Mouse (Mus musculus) MEL (cell line): ENCODE measurements at regions not wholly inside any gene's neighbourhood (a gene's known extent, or its start where the extent isn't known, plus 50 kb on each side); places are given as distances from the start of the nearest gene placed in this dataset.

Experiments
- DNase-seq: peaks from one replicate; pipeline ENCODE4 v3.0.0; 2011; ENCODE audit warnings: low read depth, low spot score
- H3K27ac ChIP-seq: 2 replicates; pipeline ENCODE4 v1.5.1; 2012; ENCODE audit warnings: low read depth, mild to moderate bottlenecking, control low read depth, low read length, moderate library complexity; ENCODE audit not compliant: control insufficient read depth
- H3K27me3 ChIP-seq, 2 experiments: fragments of 150-350 bp in 1 of 2; sonication (generic) in 1 of 2; 2 replicates each; pipeline ENCODE4 v1.6.1; 2012; ENCODE audit warnings: low read length in 2 of 2, mild to moderate bottlenecking in 2 of 2, improper control_type of control experiment in 1 of 2, moderate library complexity in 1 of 2; ENCODE audit not compliant: insufficient read depth in 2 of 2, control insufficient read depth in 1 of 2
- H3K36me3 ChIP-seq, 2 experiments: 2 replicates each; pipeline ENCODE4 v1.6.1; 2012 to 2014; ENCODE audit warnings: low read length in 2 of 2, improper control_type of control experiment in 1 of 2, inconsistent platforms in 1 of 2, mild to moderate bottlenecking in 1 of 2; ENCODE audit not compliant: insufficient read depth in 2 of 2, control insufficient read depth in 1 of 2
- H3K4me1 ChIP-seq, 2 experiments: fragments of 150-350 bp in 1 of 2; sonication (generic) in 1 of 2; 2 replicates each; pipeline ENCODE4 v1.6.1; 2012; ENCODE audit warnings: low read length in 2 of 2, improper control_type of control experiment in 1 of 2, mild to moderate bottlenecking in 1 of 2; ENCODE audit not compliant: insufficient read depth in 2 of 2, control insufficient read depth in 1 of 2
- H3K4me3 ChIP-seq, 2 experiments: fragments of 150-350 bp in 1 of 2; sonication (generic) in 1 of 2; 2 replicates each; pipeline ENCODE4 v1.5.1; 2012; ENCODE audit warnings: low read depth in 2 of 2, low read length in 2 of 2, mild to moderate bottlenecking in 2 of 2, moderate library complexity in 2 of 2, control low read depth in 1 of 2, improper control_type of control experiment in 1 of 2; ENCODE audit not compliant: control insufficient read depth in 1 of 2, insufficient read depth in 1 of 2
- H3K79me2 ChIP-seq: 2 replicates; pipeline ENCODE4 v1.6.1; 2012; ENCODE audit warnings: mild to moderate bottlenecking, low read length, moderate library complexity; ENCODE audit not compliant: control insufficient read depth, poor library complexity, insufficient read depth
- H3K9ac ChIP-seq: 2 replicates; pipeline ENCODE4 v1.6.1; 2012; ENCODE audit warnings: low read depth, mild to moderate bottlenecking, control low read depth, low read length, moderate library complexity; ENCODE audit not compliant: control insufficient read depth, poor library complexity, severe bottlenecking
- H3K9me3 ChIP-seq: fragments of 150-350 bp; sonication (generic); replicated peaks from 2 replicates; pipeline ENCODE4 v1.6.1; 2012; ENCODE audit warnings: mild to moderate bottlenecking, low read length, improper control_type of control experiment, moderate library complexity; ENCODE audit not compliant: insufficient read depth
- CHD1 ChIP-seq: IDR thresholded peaks from 2 replicates; pipeline ENCODE4 v1.6.1; 2012; ENCODE audit warnings: low read depth, mild to moderate bottlenecking, inconsistent platforms, low read length, improper control_type of control experiment
- ELF1 ChIP-seq: IDR thresholded peaks from 2 replicates; pipeline ENCODE4 v1.6.1; 2014; ENCODE audit warnings: low read depth, mild to moderate bottlenecking, inconsistent platforms, low read length, improper control_type of control experiment, moderate library complexity
- ETS1 ChIP-seq: IDR thresholded peaks from 2 replicates; pipeline ENCODE4 v1.6.1; 2012; ENCODE audit warnings: low read depth, mild to moderate bottlenecking, inconsistent platforms, low read length, improper control_type of control experiment, moderate library complexity
- GABPA ChIP-seq: IDR thresholded peaks from 2 replicates; pipeline ENCODE4 v1.6.1; 2012; ENCODE audit warnings: low read depth, mild to moderate bottlenecking, inconsistent platforms, low read length, improper control_type of control experiment, moderate library complexity
- GATA1 ChIP-seq: IDR thresholded peaks from 2 replicates; pipeline ENCODE4 v1.6.1; 2011; ENCODE audit warnings: low read depth, low read length, improper control_type of control experiment
- HCFC1 ChIP-seq: IDR thresholded peaks from 2 replicates; pipeline ENCODE4 v1.6.1; 2012; ENCODE audit warnings: low read depth, mild to moderate bottlenecking, inconsistent platforms, low read length, improper control_type of control experiment, moderate library complexity
- JUND ChIP-seq: IDR thresholded peaks from 2 replicates; pipeline ENCODE4 v1.6.1; 2011; ENCODE audit warnings: low read depth, mild to moderate bottlenecking, improper control_type of control experiment, low read length
- MAFK ChIP-seq: IDR thresholded peaks from 2 replicates; pipeline ENCODE4 v1.6.1; 2011; ENCODE audit warnings: low read depth, mild to moderate bottlenecking, low read length, improper control_type of control experiment, borderline replicate concordance
- MAX ChIP-seq: IDR thresholded peaks from 2 replicates; pipeline ENCODE4 v1.6.1; 2011; ENCODE audit warnings: low read length, improper control_type of control experiment
- MAZ ChIP-seq: IDR thresholded peaks from 2 replicates; pipeline ENCODE4 v1.6.1; 2012; ENCODE audit warnings: low read depth, mild to moderate bottlenecking, inconsistent platforms, low read length, improper control_type of control experiment
- MEF2A ChIP-seq: IDR thresholded peaks from 2 replicates; pipeline ENCODE4 v1.6.1; 2014; ENCODE audit warnings: low read depth, mild to moderate bottlenecking, inconsistent platforms, low read length, improper control_type of control experiment; ENCODE audit not compliant: poor library complexity, insufficient replicate concordance, severe bottlenecking; ENCODE audit errors: extremely low read depth
- MYB ChIP-seq: IDR thresholded peaks from 2 replicates; pipeline ENCODE4 v1.6.1; 2011; ENCODE audit warnings: mild to moderate bottlenecking, low read depth, low read length, improper control_type of control experiment
- MYC ChIP-seq: IDR thresholded peaks from 2 replicates; pipeline ENCODE4 v1.6.1; 2011; ENCODE audit warnings: low read depth, mild to moderate bottlenecking, low read length, improper control_type of control experiment, moderate library complexity
- NRF1 ChIP-seq: IDR thresholded peaks from 2 replicates; pipeline ENCODE4 v1.6.1; 2014; ENCODE audit warnings: low read depth, mild to moderate bottlenecking, inconsistent platforms, low read length, improper control_type of control experiment, moderate library complexity; ENCODE audit not compliant: poor library complexity, insufficient read depth, severe bottlenecking
- POLR2A ChIP-seq, 2 experiments: IDR thresholded peaks; 2 replicates each; pipeline ENCODE4 v1.6.1; 2011 to 2012; ENCODE audit warnings: low read length in 2 of 2, mild to moderate bottlenecking in 2 of 2, control low read depth in 1 of 2, improper control_type of control experiment in 1 of 2, low read depth in 1 of 2, moderate library complexity in 1 of 2; ENCODE audit not compliant: control insufficient read depth in 1 of 2, insufficient read depth in 1 of 2, poor library complexity in 1 of 2
- POLR2AphosphoS2 ChIP-seq: IDR thresholded peaks from 2 replicates; pipeline ENCODE4 v1.6.1; 2011; ENCODE audit warnings: low read length, improper control_type of control experiment
- POLR2AphosphoS5 ChIP-seq: IDR thresholded peaks from 2 replicates; pipeline ENCODE4 v1.6.1; 2012; ENCODE audit warnings: low read depth, borderline replicate concordance, mild to moderate bottlenecking, inconsistent platforms, low read length, moderate library complexity, mixed read lengths
- RCOR1 ChIP-seq: IDR thresholded peaks from 2 replicates; pipeline ENCODE4 v1.6.1; 2012; ENCODE audit warnings: low read depth, mild to moderate bottlenecking, inconsistent platforms, low read length, improper control_type of control experiment
- SIN3A ChIP-seq: IDR thresholded peaks from 2 replicates; pipeline ENCODE4 v1.6.1; 2012; ENCODE audit warnings: low read length, improper control_type of control experiment, inconsistent platforms
- SMC3 ChIP-seq: IDR thresholded peaks from 2 replicates; pipeline ENCODE4 v1.6.1; 2011; ENCODE audit warnings: low read depth, low read length, improper control_type of control experiment
- TBP ChIP-seq: IDR thresholded peaks from 2 replicates; pipeline ENCODE4 v1.8.0; 2011; ENCODE audit warnings: low read depth, low read length, improper control_type of control experiment
- UBTF ChIP-seq: IDR thresholded peaks from 2 replicates; pipeline ENCODE4 v1.6.1; 2012; ENCODE audit warnings: low read depth, mild to moderate bottlenecking, inconsistent platforms, low read length, improper control_type of control experiment, moderate library complexity, borderline replicate concordance; ENCODE audit not compliant: insufficient read depth
- USF2 ChIP-seq, 2 experiments: IDR thresholded peaks; 2 replicates each; pipeline ENCODE4 v1.6.1; 2011 to 2012; ENCODE audit warnings: improper control_type of control experiment in 2 of 2, low read length in 2 of 2, borderline replicate concordance in 1 of 2, inconsistent platforms in 1 of 2, low read depth in 1 of 2, mild to moderate bottlenecking in 1 of 2; ENCODE audit not compliant: insufficient read depth in 1 of 2
- ZKSCAN1 ChIP-seq: IDR thresholded peaks from 2 replicates; pipeline ENCODE4 v1.6.1; 2012; ENCODE audit warnings: low read depth, mild to moderate bottlenecking, inconsistent platforms, low read length, improper control_type of control experiment, moderate library complexity
- ZMIZ1 ChIP-seq: IDR thresholded peaks from 2 replicates; pipeline ENCODE4 v1.6.1; 2012; ENCODE audit warnings: low read depth, mild to moderate bottlenecking, inconsistent platforms, low read length, improper control_type of control experiment, moderate library complexity
- ZNF384 ChIP-seq: IDR thresholded peaks from 2 replicates; pipeline ENCODE4 v1.6.1; 2012; ENCODE audit warnings: low read depth, mild to moderate bottlenecking, inconsistent platforms, low read length, improper control_type of control experiment

DNA sequence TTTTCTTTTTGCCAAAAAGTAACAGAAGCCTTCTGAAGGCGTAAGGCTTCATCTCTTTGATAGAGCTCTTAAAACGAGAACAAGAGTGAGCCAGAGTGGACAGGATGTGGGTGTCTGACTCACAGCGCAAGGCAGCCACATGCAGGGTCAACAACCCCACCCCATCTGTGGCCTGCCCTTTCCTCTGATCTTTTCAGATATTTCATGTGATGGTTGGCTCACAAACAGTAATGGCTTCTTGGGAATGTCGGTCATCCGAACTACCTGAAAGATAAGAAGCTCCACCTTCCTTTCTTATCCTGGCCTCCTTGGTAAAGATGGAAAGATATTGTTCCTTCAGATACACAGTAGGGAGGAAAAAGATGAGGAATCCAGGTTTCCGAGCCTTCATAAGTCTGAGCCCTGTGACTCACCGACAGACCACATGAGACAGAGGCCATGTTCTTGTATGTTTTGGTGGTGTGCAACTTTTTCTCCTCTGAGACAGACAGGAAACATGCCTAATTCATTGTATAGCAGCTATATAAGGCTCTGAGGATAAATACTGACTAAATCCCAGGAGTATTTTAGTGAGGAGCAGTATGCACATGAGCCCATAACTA, 254.9 kb downstream of the Btg1 start:
- H3K9ac ChIP-seq, result no peak overlapping the region
- no peak for DNase-seq
- H3K27me3 ChIP-seq, result no peaks in the 10 kb centered on the region
- H3K4me3 ChIP-seq, result no peak overlapping the region
- no peaks in the 10 kb centered on the region for H3K9me3 ChIP-seq
- H3K4me1 ChIP-seq, result no peaks in the 10 kb centered on the region
- TF ChIP-seq MYB, result no peak
- no peak for TF ChIP-seq MAFK
- TF ChIP-seq ZNF384, result no peak
- TF ChIP-seq ZMIZ1, result no peak
- TF ChIP-seq POLR2AphosphoS2, result no peak
- TF ChIP-seq TBP, result no peak
- TF ChIP-seq POLR2AphosphoS5, result no peak
- no peak for TF ChIP-seq SMC3
- no peak for TF ChIP-seq ETS1
- no peak for TF ChIP-seq GATA1
- TF ChIP-seq USF2 (IDR thresholded peaks at IDR 0.05; ENCODE audit: borderline replicate concordance in 1 of 2, insufficient read depth in 1 of 2, low read depth in 1 of 2, low read length in 2 of 2), result no peak
- TF ChIP-seq CHD1, result no peak
- no peak for TF ChIP-seq POLR2A (IDR thresholded peaks at IDR 0.05; ENCODE audit: control insufficient read depth in 1 of 2, insufficient read depth in 1 of 2, low read depth in 1 of 2, low read length in 2 of 2, poor library complexity in 1 of 2)
- TF ChIP-seq MEF2A, result no peak
- TF ChIP-seq MAX, result no peak
- TF ChIP-seq MAZ, result no peak
- TF ChIP-seq GABPA, result no peak
- TF ChIP-seq, all 39 proteins: peak for 0
- Histone ChIP-seq H3K79me2 (no peaks in the 10 kb centered on the region), H3K36me3 (no peaks in the 10 kb centered on the region), H3K27ac (no peak overlapping the region)

DNA sequence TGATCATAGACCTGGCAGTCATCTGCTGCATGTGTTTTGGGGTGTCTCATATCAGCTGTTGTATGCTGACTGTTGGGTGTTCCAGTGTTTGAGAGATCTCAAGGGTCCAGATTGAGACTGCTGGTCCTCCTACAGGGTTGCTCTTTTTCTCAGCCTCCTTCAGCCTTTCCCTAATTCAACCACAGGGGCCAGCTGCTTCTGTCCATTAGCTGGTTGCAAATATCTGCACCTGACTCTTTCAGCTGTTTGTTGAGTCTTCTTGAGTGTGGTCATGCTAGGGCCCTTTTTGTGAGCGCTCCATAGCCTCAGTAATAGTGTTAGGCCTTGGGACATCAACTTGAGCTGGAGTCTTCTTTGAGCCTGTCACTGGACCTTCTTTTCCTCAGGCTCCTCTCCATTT, 257.8 kb downstream of the Btg1 start:
- Histone ChIP-seq H3K9ac (no peak overlapping the region), H3K27ac (no peak overlapping the region), H3K27me3 (no peaks in the 10 kb centered on the region), H3K36me3 (no peaks in the 10 kb centered on the region), H3K4me3 (no peak overlapping the region), H3K9me3 (no peaks in the 10 kb centered on the region), H3K79me2 (no peaks in the 10 kb centered on the region), H3K4me1 (no peaks in the 10 kb centered on the region)
- DNase-seq, result no peak
- TF ChIP-seq NRF1 (no peak), ELF1 (no peak), MEF2A (no peak), SIN3A (no peak), USF2 (IDR thresholded peaks at IDR 0.05; ENCODE audit: borderline replicate concordance in 1 of 2, insufficient read depth in 1 of 2, low read depth in 1 of 2, low read length in 2 of 2) (no peak), HCFC1 (no peak), ZKSCAN1 (no peak), MAZ (no peak), JUND (no peak), UBTF (no peak), RCOR1 (no peak), TBP (no peak), SMC3 (no peak), MYC (no peak), CHD1 (no peak), ETS1 (no peak)
